Mouse (Mus musculus): Measurements from ENCODE around the gene Kcnip4. TPM values are rescaled to one million over a fixed set of nuclear protein-coding genes. Genes with fewer than 3 reads are reported as not detected.

The Kcnip4 gene
- polyA plus RNA-seq, 1 experiment from 2014 or later = 2.8 TPM

DNA sequence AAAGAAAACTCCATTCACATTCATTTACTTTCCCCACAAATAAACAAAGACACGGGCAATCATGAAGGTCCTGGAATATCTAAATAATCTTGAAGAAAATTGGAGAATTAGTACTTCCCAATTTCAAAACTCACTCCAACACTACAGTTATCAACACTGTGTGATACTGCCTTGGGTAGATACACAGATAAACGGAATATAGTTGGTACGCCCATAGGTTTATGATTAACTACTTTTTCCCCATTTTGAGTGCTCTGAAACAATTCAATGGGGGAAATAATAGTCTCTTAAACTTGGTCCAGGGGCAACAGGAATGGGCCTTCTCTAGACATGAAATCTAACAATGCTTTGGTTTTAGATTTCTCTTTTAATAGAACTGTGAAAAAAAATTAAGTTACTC lies 978.9 kb downstream of the Kcnip4 start:
- WGBS = 86% methylated on average over 3 of the region's 3 CpGs
- no peaks in the 10 kb centered on the region for H3K27me3 ChIP-seq (ENCODE audit: control insufficient read depth, insufficient read depth, low read length)
- no peak overlapping the region for H3K4me2 ChIP-seq
- no peaks in the 10 kb centered on the region for H3K4me1 ChIP-seq (ENCODE audit: control insufficient read depth, insufficient read depth, low read length)
- DNase-seq (ENCODE audit: low spot score, missing footprints) (no peak), ATAC-seq (ENCODE audit: low FRiP score) (no peak)
- H3K36me3 ChIP-seq (ENCODE audit: control insufficient read depth, insufficient read depth, low read length) = no peaks in the 10 kb centered on the region
- no peaks in the 10 kb centered on the region for H3K9me3 ChIP-seq (ENCODE audit: control insufficient read depth, low read length)
- no peak overlapping the region for H3K9ac ChIP-seq (ENCODE audit: low read length)
- no peak overlapping the region for H3K4me3 ChIP-seq (ENCODE audit: low read depth, low read length)
- no peak overlapping the region for H3K27ac ChIP-seq (ENCODE audit: low read depth, low read length)

DNA sequence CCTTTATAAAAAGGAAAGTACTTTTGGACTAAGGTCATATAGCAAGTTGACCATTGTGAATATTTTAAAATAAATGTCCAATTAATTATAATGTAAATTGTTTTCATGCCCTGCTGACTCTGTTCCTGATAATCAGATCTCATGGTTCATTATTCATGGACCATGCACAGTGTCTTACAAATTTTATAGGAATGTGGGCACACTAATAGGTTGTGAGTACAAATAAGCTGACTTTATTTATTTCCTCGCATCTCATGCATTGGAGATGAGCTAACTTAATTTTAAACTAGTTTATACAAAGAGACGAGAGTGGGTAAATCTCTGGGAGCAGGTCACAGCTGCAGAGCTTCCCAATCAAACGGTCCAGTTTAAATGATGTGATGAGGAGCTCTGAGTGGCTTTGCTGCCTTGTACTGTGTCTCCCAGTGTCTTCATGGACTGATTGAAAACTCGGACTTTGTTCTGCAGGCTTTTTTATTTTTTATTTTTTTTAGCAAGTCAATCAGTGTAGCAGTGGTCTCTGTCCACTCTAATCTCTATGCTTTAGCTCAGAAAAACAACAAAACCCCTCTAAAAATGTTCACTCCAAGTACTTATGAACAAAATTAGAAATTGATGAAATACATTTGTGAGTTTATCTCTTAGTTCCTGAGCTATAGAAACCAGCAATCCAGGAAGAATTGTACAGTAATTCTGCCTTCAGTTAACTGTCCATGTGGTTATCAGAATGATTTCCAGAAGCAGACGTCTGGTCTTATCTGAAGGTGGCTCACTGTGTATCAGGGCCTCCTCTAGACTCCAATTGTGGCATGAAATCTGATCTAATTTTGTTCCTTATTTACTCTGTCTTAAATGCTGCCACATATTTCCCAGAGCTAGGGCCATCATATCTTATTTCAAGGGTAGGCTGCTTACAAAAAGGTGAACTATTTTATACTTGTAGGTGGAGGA lies 979.6 kb downstream of the Kcnip4 start:
- Histone ChIP-seq H3K9me3 (ENCODE audit: control insufficient read depth, low read length) (no peaks in the 10 kb centered on the region), H3K4me1 (ENCODE audit: control insufficient read depth, insufficient read depth, low read length) (no peaks in the 10 kb centered on the region), H3K4me3 (ENCODE audit: low read depth, low read length) (no peak overlapping the region), H3K27ac (ENCODE audit: low read depth, low read length) (no peak overlapping the region), H3K36me3 (ENCODE audit: control insufficient read depth, insufficient read depth, low read length) (no peaks in the 10 kb centered on the region), H3K27me3 (ENCODE audit: control insufficient read depth, insufficient read depth, low read length) (no peaks in the 10 kb centered on the region), H3K9ac (ENCODE audit: low read length) (no peak overlapping the region), H3K4me2 (no peak overlapping the region)
- peak; percentile 68; the same call in 1 of the 2 replicates for ATAC-seq (ENCODE audit: low FRiP score)
- WGBS = 48% methylated on average over 5 of the region's 5 CpGs
- DNase-seq (ENCODE audit: low spot score, missing footprints) = no peak

DNA sequence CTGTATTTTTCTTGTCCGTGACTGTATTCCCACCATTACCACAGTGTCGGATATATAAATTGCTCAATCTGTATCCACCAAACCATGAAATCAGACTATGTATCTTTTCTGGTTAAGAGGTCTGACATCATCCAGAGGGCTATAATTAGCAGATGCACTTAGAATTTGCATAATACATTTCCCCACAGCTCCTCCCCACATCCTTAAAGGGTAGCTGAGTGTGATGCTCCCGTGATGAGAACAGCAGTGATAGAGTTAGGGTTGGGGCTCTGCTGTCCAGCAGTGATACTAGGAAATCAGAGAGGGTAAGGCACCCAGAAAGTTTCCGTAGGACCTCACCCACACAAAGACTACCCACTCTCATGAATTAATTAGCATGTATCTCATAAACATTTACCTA lies 1006.7 kb downstream of the Kcnip4 start:
- no peaks in the 10 kb centered on the region for H3K9me3 ChIP-seq (ENCODE audit: control insufficient read depth, low read length)
- H3K9ac ChIP-seq (ENCODE audit: low read length) = no peak overlapping the region
- no peak overlapping the region for H3K27ac ChIP-seq (ENCODE audit: low read depth, low read length)
- H3K36me3 ChIP-seq (ENCODE audit: control insufficient read depth, insufficient read depth, low read length) = no peaks in the 10 kb centered on the region
- H3K4me2 ChIP-seq = no peak overlapping the region
- no peak for ATAC-seq (ENCODE audit: low FRiP score)
- no peaks in the 10 kb centered on the region for H3K27me3 ChIP-seq (ENCODE audit: control insufficient read depth, insufficient read depth, low read length)
- H3K4me1 ChIP-seq (ENCODE audit: control insufficient read depth, insufficient read depth, low read length) = no peaks in the 10 kb centered on the region
- no peak for DNase-seq (ENCODE audit: low spot score, missing footprints)
- 86% methylated on average over 4 of the region's 4 CpGs for WGBS
- H3K4me3 ChIP-seq (ENCODE audit: low read depth, low read length) = no peak overlapping the region

DNA sequence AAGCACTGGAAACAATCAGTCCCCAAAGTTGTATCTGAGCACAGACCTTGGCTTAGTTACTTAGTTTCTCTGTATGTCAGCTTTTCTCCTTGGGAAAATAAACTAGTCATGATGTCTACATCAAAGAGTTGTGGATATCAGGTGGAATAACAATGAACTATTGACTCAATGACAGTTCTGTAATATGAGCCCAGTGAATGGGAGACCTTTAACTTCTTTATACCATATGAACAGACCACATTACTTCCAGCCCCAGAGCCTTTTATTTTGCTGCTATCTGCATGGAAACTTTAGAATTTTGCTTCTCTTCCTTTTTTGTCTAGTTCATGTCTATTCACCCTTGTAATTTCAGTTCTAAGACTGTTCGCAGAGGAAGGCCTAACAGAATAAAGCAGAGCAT lies 1011.4 kb downstream of the Kcnip4 start:
- no peak overlapping the region for H3K9ac ChIP-seq (ENCODE audit: low read length)
- 45% methylated on average over 1 of the region's 1 CpGs for WGBS
- peak; percentile 52; the same call in 1 of the 2 replicates for ATAC-seq (ENCODE audit: low FRiP score)
- H3K4me3 ChIP-seq (ENCODE audit: low read depth, low read length) = no peak overlapping the region
- no peak overlapping the region for H3K4me2 ChIP-seq
- no peak overlapping the region for H3K27ac ChIP-seq (ENCODE audit: low read depth, low read length)
- no peaks in the 10 kb centered on the region for H3K36me3 ChIP-seq (ENCODE audit: control insufficient read depth, insufficient read depth, low read length)
- no peaks in the 10 kb centered on the region for H3K9me3 ChIP-seq (ENCODE audit: control insufficient read depth, low read length)
- H3K27me3 ChIP-seq (ENCODE audit: control insufficient read depth, insufficient read depth, low read length) = no peaks in the 10 kb centered on the region
- H3K4me1 ChIP-seq (ENCODE audit: control insufficient read depth, insufficient read depth, low read length) = no peaks in the 10 kb centered on the region
- DNase-seq (ENCODE audit: low spot score, missing footprints) = no peak

DNA sequence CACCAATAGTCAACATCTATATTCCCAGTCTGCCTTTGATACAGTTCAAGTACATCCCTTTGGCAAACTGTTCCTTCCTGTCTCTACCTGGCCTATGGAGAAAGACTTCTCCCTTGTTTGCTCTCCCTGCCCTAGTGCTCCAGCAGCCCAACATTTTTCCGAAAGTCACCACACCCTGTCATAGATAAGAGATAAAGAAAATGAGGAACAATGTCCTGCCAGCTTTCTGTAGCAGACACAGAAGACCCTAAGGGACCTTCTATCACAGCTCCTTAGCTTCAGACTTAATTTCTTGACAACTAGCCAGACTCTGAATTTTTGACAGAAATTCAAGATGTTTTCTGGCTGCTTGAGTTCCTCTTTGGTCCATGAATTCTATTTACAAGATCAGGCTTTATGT lies 1013.4 kb downstream of the Kcnip4 start:
- no peaks in the 10 kb centered on the region for H3K9me3 ChIP-seq (ENCODE audit: control insufficient read depth, low read length)
- ATAC-seq (ENCODE audit: low FRiP score) (no peak), DNase-seq (ENCODE audit: low spot score, missing footprints) (no peak)
- no peak overlapping the region for H3K4me3 ChIP-seq (ENCODE audit: low read depth, low read length)
- no peaks in the 10 kb centered on the region for H3K36me3 ChIP-seq (ENCODE audit: control insufficient read depth, insufficient read depth, low read length)
- WGBS = 96% methylated on average over 1 of the region's 1 CpGs
- H3K9ac ChIP-seq (ENCODE audit: low read length) = no peak overlapping the region
- no peaks in the 10 kb centered on the region for H3K4me1 ChIP-seq (ENCODE audit: control insufficient read depth, insufficient read depth, low read length)
- H3K27me3 ChIP-seq (ENCODE audit: control insufficient read depth, insufficient read depth, low read length) = no peaks in the 10 kb centered on the region
- no peak overlapping the region for H3K4me2 ChIP-seq
- no peak overlapping the region for H3K27ac ChIP-seq (ENCODE audit: low read depth, low read length)

DNA sequence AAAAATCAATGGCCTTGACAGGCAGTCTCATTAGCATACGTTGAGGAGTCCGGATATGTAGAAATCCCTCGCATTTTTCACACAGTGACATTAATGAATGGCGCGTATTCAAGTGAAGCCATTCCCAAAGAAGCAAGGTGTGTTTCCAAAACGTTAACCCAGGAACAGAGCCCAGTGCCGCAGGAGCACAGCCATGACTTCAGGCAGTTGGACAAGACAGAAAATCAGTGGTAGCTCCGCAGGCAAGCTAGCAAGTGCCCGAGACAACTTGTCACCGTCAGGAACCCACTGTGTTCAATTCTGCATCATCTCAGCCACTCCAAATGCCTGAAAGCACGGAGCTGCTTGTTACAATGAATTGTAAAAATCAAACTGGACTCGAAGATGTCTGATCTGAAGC lies 1014.5 kb downstream of the Kcnip4 start:
- no peaks in the 10 kb centered on the region for H3K36me3 ChIP-seq (ENCODE audit: control insufficient read depth, insufficient read depth, low read length)
- H3K27ac ChIP-seq (ENCODE audit: low read depth, low read length) = no peak overlapping the region
- WGBS = 77% methylated on average over 12 of the region's 12 CpGs
- H3K4me3 ChIP-seq (ENCODE audit: low read depth, low read length) = no peak overlapping the region
- no peaks in the 10 kb centered on the region for H3K27me3 ChIP-seq (ENCODE audit: control insufficient read depth, insufficient read depth, low read length)
- no peaks in the 10 kb centered on the region for H3K4me1 ChIP-seq (ENCODE audit: control insufficient read depth, insufficient read depth, low read length)
- DNase-seq (ENCODE audit: low spot score, missing footprints) (no peak), ATAC-seq (ENCODE audit: low FRiP score) (no peak)
- no peak overlapping the region for H3K9ac ChIP-seq (ENCODE audit: low read length)
- no peaks in the 10 kb centered on the region for H3K9me3 ChIP-seq (ENCODE audit: control insufficient read depth, low read length)
- no peak overlapping the region for H3K4me2 ChIP-seq

DNA sequence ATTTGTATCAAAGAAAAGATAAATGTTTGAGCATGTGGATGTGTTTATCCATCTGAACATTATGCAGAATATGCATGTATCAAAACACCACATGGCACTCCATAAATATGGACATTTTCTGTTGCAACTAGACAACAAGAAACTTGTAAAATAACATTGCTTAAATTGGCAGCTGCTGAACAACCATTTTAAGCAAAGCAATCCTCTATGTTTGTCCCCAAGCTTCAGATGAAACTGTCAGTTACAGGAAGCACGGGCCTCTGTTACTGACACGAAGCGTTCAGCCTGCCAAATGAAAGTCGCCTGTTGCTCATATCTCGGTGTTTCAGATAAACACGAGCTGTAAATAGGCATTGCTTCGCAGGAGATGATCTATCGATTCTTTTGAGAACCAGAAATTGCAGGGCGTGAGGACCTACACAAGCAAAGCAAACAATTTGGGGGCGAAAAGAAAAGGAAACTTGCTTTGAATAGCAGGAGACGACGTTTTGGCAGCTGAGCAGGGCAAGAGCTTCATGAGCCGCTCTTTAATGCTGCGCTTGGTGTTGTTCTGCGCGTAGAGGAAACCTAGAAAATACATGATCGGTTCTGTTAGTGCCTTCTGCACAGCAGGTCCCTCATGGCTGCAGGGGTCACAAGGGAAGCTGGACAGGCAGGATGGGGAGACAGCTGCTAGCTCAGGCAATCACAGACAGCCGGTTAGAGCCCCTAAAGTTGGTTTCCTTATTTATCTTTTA lies 1015.3 kb downstream of the Kcnip4 start:
- H3K27me3 ChIP-seq (ENCODE audit: control insufficient read depth, insufficient read depth, low read length) = no peaks in the 10 kb centered on the region
- DNase-seq (ENCODE audit: low spot score, missing footprints) (no peak), ATAC-seq (ENCODE audit: low FRiP score) (no peak)
- no peak overlapping the region for H3K27ac ChIP-seq (ENCODE audit: low read depth, low read length)
- H3K9ac ChIP-seq (ENCODE audit: low read length) = no peak overlapping the region
- no peak overlapping the region for H3K4me3 ChIP-seq (ENCODE audit: low read depth, low read length)
- WGBS = 83% methylated on average over 18 of the region's 18 CpGs
- no peaks in the 10 kb centered on the region for H3K4me1 ChIP-seq (ENCODE audit: control insufficient read depth, insufficient read depth, low read length)
- no peaks in the 10 kb centered on the region for H3K36me3 ChIP-seq (ENCODE audit: control insufficient read depth, insufficient read depth, low read length)
- H3K9me3 ChIP-seq (ENCODE audit: control insufficient read depth, low read length) = no peaks in the 10 kb centered on the region
- no peak overlapping the region for H3K4me2 ChIP-seq

DNA sequence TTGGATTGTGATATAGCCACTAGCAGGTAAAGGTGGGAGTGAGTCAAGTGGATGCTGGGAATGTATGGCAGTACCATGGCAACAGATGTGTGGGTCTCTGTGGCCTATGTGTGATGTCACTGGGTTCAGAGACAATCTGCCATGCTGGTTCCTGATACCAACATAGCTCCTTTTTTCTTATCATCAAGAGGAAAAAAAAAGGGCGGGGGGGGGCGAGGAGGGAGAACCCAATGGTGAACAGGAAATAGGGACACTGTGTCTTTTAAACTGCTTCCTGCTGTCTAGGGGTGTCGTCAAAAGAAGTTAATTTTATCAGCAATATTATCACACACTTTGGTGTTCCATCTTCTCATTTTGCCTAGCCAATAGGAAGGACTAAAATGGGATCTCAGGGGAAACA lies 1021.6 kb downstream of the Kcnip4 start:
- Histone ChIP-seq H3K27me3 (ENCODE audit: control insufficient read depth, insufficient read depth, low read length) (no peaks in the 10 kb centered on the region), H3K4me3 (ENCODE audit: low read depth, low read length) (no peak overlapping the region), H3K4me1 (ENCODE audit: control insufficient read depth, insufficient read depth, low read length) (no peaks in the 10 kb centered on the region), H3K4me2 (no peak overlapping the region), H3K9me3 (ENCODE audit: control insufficient read depth, low read length) (no peaks in the 10 kb centered on the region), H3K36me3 (ENCODE audit: control insufficient read depth, insufficient read depth, low read length) (no peaks in the 10 kb centered on the region), H3K9ac (ENCODE audit: low read length) (no peak overlapping the region), H3K27ac (ENCODE audit: low read depth, low read length) (no peak overlapping the region)
- WGBS = 93% methylated on average over 3 of the region's 3 CpGs
- DNase-seq (ENCODE audit: low spot score, missing footprints) (no peak), ATAC-seq (ENCODE audit: low FRiP score) (no peak)

DNA sequence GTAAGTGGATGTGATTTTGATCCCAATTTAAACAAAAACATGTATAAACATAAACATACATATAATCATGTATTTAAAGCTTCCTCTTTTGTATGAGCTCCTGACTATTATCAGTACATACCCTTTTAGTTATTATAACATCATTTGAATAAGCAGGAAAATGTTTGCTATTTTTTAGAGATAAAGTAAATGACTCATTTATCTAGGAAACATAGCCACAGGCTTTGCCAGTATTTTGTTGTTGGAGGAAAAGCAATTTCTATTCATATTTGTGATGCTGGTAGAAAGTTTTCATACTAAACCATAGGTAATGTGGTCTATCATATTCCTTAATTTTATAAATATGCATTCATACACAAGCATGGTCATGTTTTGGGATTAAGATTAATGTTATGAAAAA lies 1022.3 kb downstream of the Kcnip4 start:
- Histone ChIP-seq H3K4me1 (ENCODE audit: control insufficient read depth, insufficient read depth, low read length) (no peaks in the 10 kb centered on the region), H3K27ac (ENCODE audit: low read depth, low read length) (no peak overlapping the region), H3K27me3 (ENCODE audit: control insufficient read depth, insufficient read depth, low read length) (no peaks in the 10 kb centered on the region), H3K9me3 (ENCODE audit: control insufficient read depth, low read length) (no peaks in the 10 kb centered on the region), H3K36me3 (ENCODE audit: control insufficient read depth, insufficient read depth, low read length) (no peaks in the 10 kb centered on the region), H3K9ac (ENCODE audit: low read length) (no peak overlapping the region), H3K4me2 (no peak overlapping the region), H3K4me3 (ENCODE audit: low read depth, low read length) (no peak overlapping the region)
- DNase-seq (ENCODE audit: low spot score, missing footprints) (no peak), ATAC-seq (ENCODE audit: low FRiP score) (no peak)
